Mouse (Mus musculus) ovary, postnatal 36 days (tissue): ENCODE measurements around the gene Trcg1.

Experiments
- DNase-seq: peaks from one replicate; pipeline ENCODE4 v3.0.0; 2022; ENCODE audit warnings: low spot score, mixed read lengths

Gene Trcg1

DNA sequence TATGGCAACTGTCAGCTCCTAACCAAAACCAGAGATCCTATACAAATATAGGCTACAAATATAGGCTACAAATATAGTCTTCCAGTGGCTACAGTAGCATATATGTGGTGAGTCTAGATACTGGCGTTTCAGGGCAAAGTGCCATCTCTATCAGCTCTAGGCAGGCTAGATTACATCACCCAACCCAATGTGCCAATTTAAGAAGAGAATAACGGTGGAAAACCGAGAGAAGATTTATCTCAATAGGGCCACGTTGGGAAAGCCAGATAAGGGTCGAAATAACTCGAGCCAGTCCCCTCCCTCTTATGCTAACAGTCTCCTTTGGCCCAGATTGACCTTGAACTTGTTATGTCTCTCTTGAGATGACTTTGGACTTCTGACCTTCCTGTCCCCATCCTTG lies 3.2 kb upstream of the Trcg1 start:
- DNase-seq: no peak

DNA sequence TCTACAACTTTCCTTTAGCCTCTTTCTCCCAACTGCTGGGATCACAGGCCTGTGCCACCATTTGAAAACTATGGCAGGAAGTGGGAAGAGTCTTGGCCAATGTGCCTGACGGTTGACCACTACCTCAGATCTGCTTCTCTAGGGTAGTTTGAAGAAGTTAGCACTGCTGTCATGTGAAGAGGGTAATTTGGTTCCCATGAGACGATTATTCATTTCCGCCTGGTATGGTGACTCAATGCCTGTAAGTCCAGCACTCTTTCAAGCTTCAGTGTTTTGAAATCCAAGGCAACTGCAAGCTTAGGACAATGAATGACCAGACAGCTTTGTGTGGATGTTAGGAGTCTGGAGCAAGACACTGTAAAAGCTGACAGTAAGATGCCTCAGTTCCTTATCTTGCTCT lies 2.6 kb upstream of the Trcg1 start:
- DNase-seq: no peak

DNA sequence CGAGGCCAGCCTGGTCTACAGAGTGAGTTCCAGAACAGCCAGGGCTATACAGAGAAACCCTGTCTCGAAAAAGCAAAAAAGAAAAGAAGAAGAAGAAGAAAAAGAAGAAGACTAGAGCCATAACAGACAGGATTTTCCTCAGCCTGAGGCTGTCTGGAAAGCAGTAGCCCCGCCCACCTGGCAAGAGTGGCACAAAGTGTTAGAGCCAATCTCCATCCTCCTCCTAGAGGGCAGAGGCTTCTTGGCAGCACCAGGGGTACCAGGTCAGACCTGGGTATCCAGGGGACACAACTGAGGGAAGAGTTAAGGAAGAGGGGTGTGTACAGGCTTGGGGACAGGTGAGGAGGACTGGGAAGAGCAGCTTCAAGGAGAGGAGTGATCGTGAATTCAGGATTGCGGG lies 1.3 kb downstream of the Trcg1 start:
- DNase-seq: no peak

GRCm38 (mm10) chr9:57238220-57238619 lies 1.9 kb downstream of the Trcg1 start:
- no peak for DNase-seq

DNA sequence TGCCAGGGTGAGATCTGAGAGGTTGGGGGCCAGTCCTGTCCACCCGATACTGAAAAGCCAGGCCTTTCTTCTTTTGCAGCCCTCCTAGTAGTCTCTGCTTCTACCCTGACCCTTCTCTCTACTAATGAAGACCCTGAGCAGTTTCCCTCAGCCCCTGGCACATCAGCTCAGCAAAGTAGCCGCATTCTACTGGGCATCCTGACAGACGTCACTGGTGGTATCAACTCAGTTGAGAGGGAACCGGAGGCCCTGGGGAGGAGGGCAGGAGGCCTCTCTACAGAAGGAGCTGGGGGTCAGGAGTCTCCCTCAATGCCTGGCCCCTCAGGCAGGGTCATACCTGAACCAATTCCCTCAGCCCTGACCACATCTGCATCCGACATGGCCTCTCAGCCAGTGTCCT lies 4.8 kb downstream of the Trcg1 start:
- DNase-seq: no peak

DNA sequence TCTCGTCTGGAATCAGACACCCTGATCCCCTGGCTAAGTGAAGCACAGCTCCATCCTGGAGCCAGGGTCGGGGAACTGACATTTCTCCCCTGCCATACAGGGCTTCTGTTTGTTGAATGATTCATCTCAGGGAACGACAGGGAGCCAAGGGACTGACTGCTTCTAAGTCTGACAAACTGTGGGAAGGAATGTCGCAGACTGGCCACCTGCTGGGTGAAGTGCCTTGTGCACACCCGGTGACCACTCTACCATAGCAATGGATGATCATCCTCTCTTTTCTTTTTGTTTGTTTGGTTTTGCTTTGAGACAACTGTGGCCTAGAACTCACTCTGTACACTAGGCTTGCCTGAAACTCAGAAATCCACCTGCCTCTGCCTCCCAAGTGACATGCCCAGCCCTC lies 6.6 kb downstream of the Trcg1 start:
- DNase-seq: no peak

- no peak for DNase-seq
Measured at GRCm38 (mm10) chr9:57244106-57244685, 7.8 kb downstream of the Trcg1 start.

- no peak for DNase-seq
Measured at GRCm38 (mm10) chr9:57246482-57246881, 10.1 kb downstream of the Trcg1 start.

GRCm38 (mm10) chr9:57247201-57247671 lies 10.9 kb downstream of the Trcg1 start:
- no peak for DNase-seq

GRCm38 (mm10) chr9:57248030-57248942 lies 11.9 kb downstream of the Trcg1 start:
- no peak for DNase-seq

GRCm38 (mm10) chr9:57250026-57250425 lies 13.7 kb downstream of the Trcg1 start:
- DNase-seq: no peak

GRCm38 (mm10) chr9:57251139-57251538 lies 14.8 kb downstream of the Trcg1 start:
- DNase-seq: no peak

GRCm38 (mm10) chr9:57254061-57254460 lies 17.7 kb downstream of the Trcg1 start:
- DNase-seq: peak; percentile 60

DNA sequence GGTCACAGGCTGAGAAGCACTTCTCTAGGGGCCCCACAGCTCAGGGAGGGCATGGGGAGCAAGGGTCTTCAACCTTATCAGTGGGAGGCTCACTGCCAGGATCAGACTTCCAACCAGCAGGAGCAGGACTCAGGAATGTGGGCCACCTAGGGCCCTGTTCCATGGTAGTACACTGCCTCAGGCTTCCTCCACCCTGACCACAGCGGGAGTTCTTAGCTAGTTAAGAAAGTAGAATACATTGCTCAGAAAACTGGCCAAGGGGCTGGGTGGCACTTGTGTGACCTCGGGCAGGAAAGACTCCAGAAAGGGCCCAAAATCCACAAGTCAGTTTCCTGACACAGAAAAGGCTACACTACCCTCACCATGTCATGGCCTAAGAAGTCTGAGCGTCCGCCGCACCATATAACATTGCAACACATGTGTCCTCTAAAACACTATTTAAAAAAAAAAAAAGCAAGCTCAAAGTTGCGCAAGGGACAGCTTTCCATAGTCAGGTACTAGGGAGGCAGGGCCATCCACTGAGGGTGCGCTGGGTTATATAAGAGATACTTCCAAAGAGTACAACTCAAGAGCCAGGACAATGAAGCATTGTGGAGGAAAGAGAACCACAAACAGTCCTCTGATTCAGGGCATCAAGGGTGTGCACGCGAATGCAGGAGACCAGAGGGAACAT lies 18.6 kb downstream of the Trcg1 start:
- no peak for DNase-seq

DNA sequence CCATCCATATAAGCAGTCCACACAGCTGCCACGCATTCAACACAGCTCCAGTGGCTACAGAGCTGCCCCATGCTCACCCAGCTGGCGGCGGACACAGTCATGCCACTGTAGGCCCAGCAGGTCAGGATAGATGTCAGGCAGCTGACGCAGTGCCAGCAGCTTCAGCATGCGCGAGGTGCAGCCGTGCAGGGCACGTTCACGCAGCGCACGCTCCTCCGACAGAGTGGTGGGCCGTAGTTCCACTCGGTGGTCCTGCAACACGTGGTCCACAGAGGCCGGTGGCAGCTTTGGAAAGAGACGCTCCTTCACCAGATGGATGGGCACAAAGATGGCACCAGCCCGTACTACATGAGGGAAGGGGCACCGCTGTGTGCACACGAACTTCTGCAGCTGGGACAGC lies 20.0 kb downstream of the Trcg1 start:
- DNase-seq: no peak

GRCm38 (mm10) chr9:57256861-57257260 lies 20.5 kb downstream of the Trcg1 start:
- DNase-seq: no peak

DNA sequence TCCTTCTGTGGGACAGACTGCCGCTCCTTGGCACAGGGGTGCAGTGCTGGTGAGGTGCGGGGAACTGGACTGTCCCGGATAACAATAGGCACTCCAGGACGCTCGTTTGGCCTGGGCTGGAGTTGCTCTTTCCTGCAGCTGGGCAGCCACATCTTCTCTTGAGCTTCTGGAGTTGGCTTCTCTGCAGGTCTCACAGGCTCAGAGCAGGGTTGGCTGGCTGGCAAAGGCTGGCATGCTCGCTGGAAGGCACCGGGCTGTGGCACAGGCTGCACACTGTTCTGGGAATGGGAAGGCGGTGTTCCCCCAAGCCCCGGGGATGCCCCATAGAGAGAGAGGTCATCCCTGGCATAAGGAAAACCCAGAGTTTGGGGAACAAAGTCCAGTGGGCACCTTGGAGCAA lies 21.3 kb downstream of the Trcg1 start:
- no peak for DNase-seq

- DNase-seq: peak; percentile 89
Measured at GRCm38 (mm10) chr9:57259736-57260135, 23.4 kb downstream of the Trcg1 start.

DNA sequence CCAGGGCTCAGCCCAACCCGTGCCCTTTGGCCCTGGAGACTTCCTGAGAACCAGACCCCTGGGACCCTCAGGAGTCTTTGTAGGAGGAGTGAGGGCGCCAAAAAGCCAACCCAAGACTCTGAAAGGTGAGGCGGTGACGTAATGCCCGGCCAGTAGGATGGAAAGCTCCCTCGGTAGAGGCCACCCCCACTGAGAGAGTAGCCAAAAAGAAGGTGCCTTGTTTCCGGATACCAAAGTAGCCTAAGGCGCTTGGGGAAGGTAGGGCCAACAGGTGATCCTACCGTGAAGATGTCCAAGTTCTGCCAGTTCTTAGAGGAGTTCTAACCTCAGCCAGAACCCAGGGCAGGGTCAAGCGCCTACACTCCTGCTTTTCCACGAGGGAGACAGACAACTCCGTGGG lies 24.6 kb downstream of the Trcg1 start:
- no peak for DNase-seq

DNA sequence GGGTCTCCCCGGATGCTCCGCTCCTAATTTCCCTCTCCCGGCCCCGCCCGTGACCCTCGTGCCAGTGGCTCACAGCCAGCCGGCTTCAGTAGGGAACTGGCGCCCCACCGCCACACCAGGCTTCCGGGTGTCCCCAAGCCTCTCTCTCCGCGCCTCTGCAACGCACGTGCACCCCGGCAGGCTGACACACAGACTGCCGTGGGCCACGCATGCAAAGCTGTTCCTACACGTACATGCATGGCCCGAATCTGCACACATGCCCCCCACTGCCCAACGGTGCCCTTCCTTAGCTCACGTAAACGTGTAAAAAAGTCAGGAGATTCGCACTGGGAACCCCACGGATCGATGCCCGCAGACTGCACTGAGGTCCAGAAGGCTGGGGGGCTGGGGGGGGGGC lies 25.2 kb downstream of the Trcg1 start:
- peak; percentile 70 for DNase-seq

DNA sequence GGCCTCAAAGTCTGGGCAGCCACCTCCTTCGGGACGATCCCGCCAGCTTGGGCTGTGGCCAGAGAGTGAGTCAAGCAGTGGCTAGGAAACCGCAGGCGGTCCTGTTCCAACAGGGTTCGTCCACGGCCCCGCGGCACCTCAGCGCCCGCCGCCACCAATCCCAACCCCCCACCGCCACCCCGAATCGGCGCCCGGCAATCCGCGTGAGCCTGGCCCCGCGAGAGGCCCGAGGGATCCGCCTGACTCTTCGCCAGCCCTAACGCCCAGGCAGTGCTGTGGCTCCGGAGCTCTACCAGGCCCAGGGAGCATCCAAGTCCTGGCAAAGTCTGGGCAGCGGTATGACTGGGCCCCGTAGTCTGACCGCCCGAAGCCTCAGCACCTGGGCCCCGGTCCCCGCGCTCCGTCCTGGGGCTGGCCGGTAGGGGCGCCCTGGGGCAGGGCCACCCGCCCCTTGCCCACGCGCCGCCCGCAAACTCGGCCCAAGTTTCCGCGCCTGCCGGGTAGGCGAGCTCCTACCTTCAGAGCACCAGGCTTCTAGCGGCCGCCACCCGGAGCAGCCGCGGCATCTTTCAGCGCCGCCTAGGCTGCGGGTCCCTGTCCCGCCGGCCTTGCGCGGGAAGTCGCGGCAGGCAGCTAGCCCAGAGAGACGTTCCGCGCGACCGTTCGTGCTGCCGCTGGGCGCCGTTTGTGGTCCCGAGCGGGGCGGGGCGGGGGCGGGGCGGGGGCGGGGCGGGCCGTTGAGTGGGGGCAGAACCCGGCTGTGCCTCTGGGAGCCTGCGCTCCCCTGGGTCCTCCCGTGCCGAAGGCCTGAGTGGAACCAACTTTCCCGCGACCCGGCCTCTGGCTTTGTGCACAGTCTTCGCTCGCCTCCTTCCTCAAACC lies 25.8 kb downstream of the Trcg1 start, which contains the start of gene 1700017B05Rik:
Gene 1700017B05Rik (minus strand): TSS at position 700 of the 882 bp plus-strand sequence.
- peak; percentile 80 for DNase-seq
